Mouse (Mus musculus): ENCODE measurements at regions not wholly inside any gene's neighbourhood (a gene's known extent, or its start where the extent isn't known, plus 50 kb on each side); places are given as distances from the start of the nearest gene placed in this dataset.

GRCm38 (mm10) chr2:61137378-61137777 lies 174.4 kb upstream of the Rbms1 start:
- TF ChIP-seq POLR2A (IDR thresholded peaks at IDR 0.05; ENCODE audit: low read depth, low read length) (no peak), CTCF (conservative IDR thresholded peaks at IDR 0.05; ENCODE audit: insufficient read depth, insufficient read length, low read depth, low read length) (no peak)
- Histone ChIP-seq H3K36me3 (ENCODE audit: control insufficient read depth, insufficient read depth, low read length) (no peaks in the 10 kb centered on the region), H3K27ac (ENCODE audit: insufficient read depth, low read depth, low read length) (no peak overlapping the region), H3K4me3 (ENCODE audit: insufficient read depth, low read depth, low read length) (no peak overlapping the region), H3K4me1 (ENCODE audit: control insufficient read depth, insufficient read depth, low read length) (peaks cover 4% of the 10 kb centered on the region; the same call in 1 of the 2 replicates), H3K27me3 (replicated peaks; ENCODE audit: control insufficient read depth, insufficient read depth, low read length) (no peaks in the 10 kb centered on the region)
- DNase-seq = no peak
- WGBS = 48% methylated on average over 3 of the region's 3 CpGs

GRCm38 (mm10) chr2:61136926-61137325 lies 173.9 kb upstream of the Rbms1 start:
- no peak overlapping the region for H3K4me3 ChIP-seq (ENCODE audit: insufficient read depth, low read depth, low read length)
- peak; percentile 12 for DNase-seq
- H3K27me3 ChIP-seq (replicated peaks; ENCODE audit: control insufficient read depth, insufficient read depth, low read length) = no peaks in the 10 kb centered on the region
- no peak overlapping the region for H3K27ac ChIP-seq (ENCODE audit: insufficient read depth, low read depth, low read length)
- H3K36me3 ChIP-seq (ENCODE audit: control insufficient read depth, insufficient read depth, low read length) = no peaks in the 10 kb centered on the region
- WGBS = 17% methylated on average over 1 of the region's 1 CpGs
- no peak for TF ChIP-seq CTCF (conservative IDR thresholded peaks at IDR 0.05; ENCODE audit: insufficient read depth, insufficient read length, low read depth, low read length)
- TF ChIP-seq POLR2A (IDR thresholded peaks at IDR 0.05; ENCODE audit: low read depth, low read length) = no peak
- H3K4me1 ChIP-seq (ENCODE audit: control insufficient read depth, insufficient read depth, low read length) = peaks cover 4% of the 10 kb centered on the region; the same call in 1 of the 2 replicates

DNA sequence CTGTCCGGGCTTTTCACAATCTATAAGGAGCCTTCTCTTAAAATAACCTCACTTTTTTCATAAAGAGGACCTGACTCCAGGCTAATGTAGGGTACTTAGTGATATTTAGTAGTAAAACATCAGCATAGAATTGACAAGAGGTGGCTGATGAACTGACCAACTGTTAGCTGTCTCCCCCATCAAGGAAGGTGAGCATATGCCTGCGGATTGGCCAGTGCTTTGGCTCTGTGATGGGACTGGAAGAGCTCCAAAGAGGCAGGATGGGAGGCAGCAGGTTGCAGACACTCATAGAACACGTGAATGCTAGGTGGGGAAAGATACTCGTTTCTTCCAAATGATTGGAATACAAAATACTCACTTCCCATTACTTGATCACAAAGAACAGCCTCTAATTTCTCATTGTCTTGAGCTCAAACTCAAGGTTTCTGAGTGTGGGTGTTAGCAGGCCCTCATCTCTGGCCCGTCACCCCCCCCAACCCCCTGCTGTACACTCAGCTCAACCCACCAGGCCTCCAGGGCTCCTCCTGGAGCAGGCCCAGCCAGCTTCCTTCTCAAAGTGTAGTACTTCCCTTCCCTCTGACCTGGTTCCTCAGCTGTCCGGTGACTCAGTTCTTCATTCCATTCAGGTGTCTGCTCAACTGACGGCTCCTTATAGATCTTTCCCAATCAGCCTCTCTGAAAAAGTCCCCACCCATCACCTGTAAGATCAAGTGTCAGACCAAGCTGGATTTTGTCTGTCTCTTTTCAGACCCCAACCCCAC lies 160.2 kb upstream of the Rbms1 start:
- TF ChIP-seq POLR2A (IDR thresholded peaks at IDR 0.05; ENCODE audit: low read depth, low read length) (no peak), CTCF (conservative IDR thresholded peaks at IDR 0.05; ENCODE audit: insufficient read depth, insufficient read length, low read depth, low read length) (no peak)
- H3K27ac ChIP-seq (ENCODE audit: insufficient read depth, low read depth, low read length) = no peak overlapping the region
- H3K4me3 ChIP-seq (ENCODE audit: insufficient read depth, low read depth, low read length) = no peak overlapping the region
- no peaks in the 10 kb centered on the region; the same call in 1 of the 2 replicates for H3K27me3 ChIP-seq (replicated peaks; ENCODE audit: control insufficient read depth, insufficient read depth, low read length)
- H3K4me1 ChIP-seq (ENCODE audit: control insufficient read depth, insufficient read depth, low read length) = no peaks in the 10 kb centered on the region
- 90% methylated on average over 7 of the region's 7 CpGs for WGBS
- no peaks in the 10 kb centered on the region for H3K36me3 ChIP-seq (ENCODE audit: control insufficient read depth, insufficient read depth, low read length)
- DNase-seq = no peak

DNA sequence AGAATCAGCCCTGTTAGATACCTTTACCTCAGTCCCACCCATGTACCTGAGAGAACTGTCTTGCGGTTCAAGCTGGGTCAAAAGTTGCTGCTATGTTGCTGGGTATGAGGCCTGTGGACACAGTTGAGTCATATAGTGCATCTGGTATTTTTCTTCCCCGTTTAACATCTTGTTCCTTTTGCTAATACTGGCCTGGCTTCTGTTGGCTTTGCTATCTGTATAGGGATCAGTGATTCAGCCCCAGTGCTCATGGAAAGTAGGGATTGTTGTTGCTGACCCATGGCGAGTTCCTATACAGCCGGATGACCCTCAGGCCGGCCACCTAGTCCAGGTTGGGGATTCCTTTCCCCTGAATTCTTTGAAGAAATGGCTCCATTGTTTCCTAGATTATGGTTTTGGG lies 158.3 kb upstream of the Rbms1 start:
- Histone ChIP-seq H3K4me1 (ENCODE audit: control insufficient read depth, insufficient read depth, low read length) (no peaks in the 10 kb centered on the region), H3K36me3 (ENCODE audit: control insufficient read depth, insufficient read depth, low read length) (no peaks in the 10 kb centered on the region), H3K27ac (ENCODE audit: insufficient read depth, low read depth, low read length) (no peak overlapping the region), H3K4me3 (ENCODE audit: insufficient read depth, low read depth, low read length) (no peak overlapping the region), H3K27me3 (replicated peaks; ENCODE audit: control insufficient read depth, insufficient read depth, low read length) (no peaks in the 10 kb centered on the region; the same call in 1 of the 2 replicates)
- DNase-seq = no peak
- TF ChIP-seq POLR2A (IDR thresholded peaks at IDR 0.05; ENCODE audit: low read depth, low read length) (no peak), CTCF (conservative IDR thresholded peaks at IDR 0.05; ENCODE audit: insufficient read depth, insufficient read length, low read depth, low read length) (no peak)
- 86% methylated on average over 5 of the region's 5 CpGs for WGBS

GRCm38 (mm10) chr2:61114620-61115019 lies 151.6 kb upstream of the Rbms1 start:
- DNase-seq = no peak
- Histone ChIP-seq H3K4me1 (ENCODE audit: control insufficient read depth, insufficient read depth, low read length) (no peaks in the 10 kb centered on the region), H3K36me3 (ENCODE audit: control insufficient read depth, insufficient read depth, low read length) (no peaks in the 10 kb centered on the region), H3K4me3 (ENCODE audit: insufficient read depth, low read depth, low read length) (no peak overlapping the region), H3K27ac (ENCODE audit: insufficient read depth, low read depth, low read length) (no peak overlapping the region), H3K27me3 (replicated peaks; ENCODE audit: control insufficient read depth, insufficient read depth, low read length) (no peaks in the 10 kb centered on the region)
- 68% methylated on average over 2 of the region's 2 CpGs for WGBS
- TF ChIP-seq POLR2A (IDR thresholded peaks at IDR 0.05; ENCODE audit: low read depth, low read length) = no peak
- TF ChIP-seq CTCF (conservative IDR thresholded peaks at IDR 0.05; ENCODE audit: insufficient read depth, insufficient read length, low read depth, low read length) = no peak

DNA sequence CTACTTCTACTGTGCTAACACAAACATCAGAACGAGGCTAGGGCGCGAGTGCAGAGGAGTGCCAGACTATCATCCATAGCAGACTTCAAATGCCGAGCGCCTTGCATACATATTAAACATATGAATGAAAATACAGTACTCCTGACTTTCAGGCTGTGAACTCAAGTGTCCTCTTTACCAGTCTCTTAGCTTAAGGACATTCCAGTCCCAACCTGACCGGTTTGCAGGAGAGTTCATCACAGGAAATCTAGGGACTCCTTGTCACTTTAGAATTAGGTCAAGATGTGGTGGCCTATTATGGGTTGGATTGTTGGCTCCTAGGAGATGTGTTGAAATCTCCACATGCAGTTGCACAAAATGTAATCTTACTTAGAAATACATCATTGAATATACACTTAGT lies 150.9 kb upstream of the Rbms1 start:
- no peaks in the 10 kb centered on the region for H3K27me3 ChIP-seq (replicated peaks; ENCODE audit: control insufficient read depth, insufficient read depth, low read length)
- no peaks in the 10 kb centered on the region for H3K4me1 ChIP-seq (ENCODE audit: control insufficient read depth, insufficient read depth, low read length)
- no peak overlapping the region for H3K4me3 ChIP-seq (ENCODE audit: insufficient read depth, low read depth, low read length)
- DNase-seq = no peak
- TF ChIP-seq POLR2A (IDR thresholded peaks at IDR 0.05; ENCODE audit: low read depth, low read length) = no peak
- TF ChIP-seq CTCF (conservative IDR thresholded peaks at IDR 0.05; ENCODE audit: insufficient read depth, insufficient read length, low read depth, low read length) = no peak
- 85% methylated on average over 6 of the region's 6 CpGs for WGBS
- H3K36me3 ChIP-seq (ENCODE audit: control insufficient read depth, insufficient read depth, low read length) = no peaks in the 10 kb centered on the region
- no peak overlapping the region for H3K27ac ChIP-seq (ENCODE audit: insufficient read depth, low read depth, low read length)

DNA sequence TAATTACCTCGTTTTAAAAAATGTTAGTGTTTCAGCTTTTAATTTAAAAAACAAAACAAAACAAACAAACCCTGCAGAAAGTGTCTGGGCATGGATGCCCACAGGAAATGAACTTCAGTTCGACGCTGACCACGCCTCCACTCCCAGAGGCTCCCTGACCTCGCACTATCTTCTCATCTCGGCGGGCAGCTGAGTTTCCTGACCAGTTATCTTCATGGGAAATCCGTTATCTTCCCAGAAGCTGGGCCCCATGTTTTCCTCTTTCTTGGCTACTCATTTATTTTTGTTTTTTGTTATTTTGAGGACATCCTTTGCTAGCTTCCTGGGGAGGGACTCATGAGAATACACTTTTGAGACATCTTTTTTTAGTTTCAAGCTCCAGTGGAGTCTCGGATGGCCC lies 147.6 kb upstream of the Rbms1 start:
- no peaks in the 10 kb centered on the region for H3K27me3 ChIP-seq (replicated peaks; ENCODE audit: control insufficient read depth, insufficient read depth, low read length)
- H3K4me1 ChIP-seq (ENCODE audit: control insufficient read depth, insufficient read depth, low read length) = no peaks in the 10 kb centered on the region
- DNase-seq = peak; percentile 80
- no peaks in the 10 kb centered on the region for H3K36me3 ChIP-seq (ENCODE audit: control insufficient read depth, insufficient read depth, low read length)
- no peak overlapping the region for H3K4me3 ChIP-seq (ENCODE audit: insufficient read depth, low read depth, low read length)
- no peak for TF ChIP-seq POLR2A (IDR thresholded peaks at IDR 0.05; ENCODE audit: low read depth, low read length)
- TF ChIP-seq CTCF (conservative IDR thresholded peaks at IDR 0.05; ENCODE audit: insufficient read depth, insufficient read length, low read depth, low read length) = no peak
- 18% methylated on average over 9 of the region's 9 CpGs for WGBS
- H3K27ac ChIP-seq (ENCODE audit: insufficient read depth, low read depth, low read length) = no peak overlapping the region

Measured in kidney, adult 2 months (tissue).